Mouse (Mus musculus): ENCODE measurements around the gene Gm12166. TPM values are rescaled to one million over a fixed set of nuclear protein-coding genes. Genes with fewer than 3 reads are reported as not detected.

The Gm12166 gene
- polyA plus RNA-seq, 1 experiment from 2014 or later: 2.0 TPM

DNA sequence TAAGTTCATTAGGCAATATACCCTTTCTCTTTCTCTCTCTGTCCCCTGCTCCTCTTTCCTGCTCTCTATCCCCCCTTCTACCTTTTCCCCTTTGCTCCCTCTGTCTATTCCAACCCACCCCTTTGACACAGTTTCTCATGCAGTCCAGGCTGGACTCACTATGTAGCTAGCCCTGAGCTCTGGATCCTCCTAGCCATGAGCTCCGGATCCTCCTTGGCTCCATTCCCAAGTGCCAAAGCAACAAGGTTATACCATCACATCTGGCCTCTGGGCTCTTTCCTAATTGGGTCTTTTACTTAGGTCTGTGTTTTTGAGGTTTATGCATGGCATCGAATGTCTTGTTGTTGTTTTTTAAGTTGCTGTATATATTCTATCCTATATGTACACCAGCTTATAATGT is 29.0 kb upstream of the Gm12166 start:
- Histone ChIP-seq H3K4me3 (ENCODE audit: inconsistent target) (no peak overlapping the region), H3K27ac (no peak overlapping the region), H3K36me3 (ENCODE audit: inconsistent target) (no peaks in the 10 kb centered on the region), H3K79me2 (ENCODE audit: inconsistent target) (no peaks in the 10 kb centered on the region)
- WGBS (ENCODE audit: missing documents): 96% methylated on average over 2 of the region's 2 CpGs

DNA sequence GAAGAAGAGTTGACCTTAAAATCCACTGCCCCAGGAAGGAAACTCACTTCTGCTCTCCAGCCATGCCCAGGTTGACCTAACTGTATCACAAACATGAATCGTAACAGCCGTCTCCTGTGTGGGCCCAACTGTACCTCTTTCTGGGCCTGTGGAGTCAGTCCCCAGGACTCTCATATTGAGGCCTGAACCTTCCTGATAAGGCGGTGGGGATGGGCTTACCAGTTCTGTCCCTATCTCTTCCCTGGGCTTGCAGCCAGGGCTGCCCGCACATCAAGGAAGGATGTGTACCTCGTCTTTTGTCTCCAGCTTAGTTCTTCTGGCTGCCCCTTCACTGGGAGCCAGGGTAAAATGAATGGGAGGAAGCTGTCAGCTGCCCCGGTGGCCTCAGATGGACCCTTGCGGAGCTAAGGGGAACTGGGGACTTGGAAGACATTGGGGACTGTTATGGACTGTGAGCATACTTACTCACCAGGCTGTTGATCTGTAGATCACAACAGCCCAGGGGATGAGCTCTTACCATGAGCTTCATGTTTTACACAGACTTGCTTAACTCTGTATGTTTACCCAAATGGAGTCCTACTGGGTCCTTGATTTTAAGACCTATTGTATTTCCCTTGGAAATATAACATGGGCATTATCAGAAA is 25.7 kb upstream of the Gm12166 start:
- Histone ChIP-seq H3K27ac (no peak overlapping the region), H3K4me3 (ENCODE audit: inconsistent target) (no peak overlapping the region), H3K36me3 (ENCODE audit: inconsistent target) (no peaks in the 10 kb centered on the region), H3K79me2 (ENCODE audit: inconsistent target) (no peaks in the 10 kb centered on the region)
- 86% methylated on average over 7 of the region's 7 CpGs for WGBS (ENCODE audit: missing documents)

DNA sequence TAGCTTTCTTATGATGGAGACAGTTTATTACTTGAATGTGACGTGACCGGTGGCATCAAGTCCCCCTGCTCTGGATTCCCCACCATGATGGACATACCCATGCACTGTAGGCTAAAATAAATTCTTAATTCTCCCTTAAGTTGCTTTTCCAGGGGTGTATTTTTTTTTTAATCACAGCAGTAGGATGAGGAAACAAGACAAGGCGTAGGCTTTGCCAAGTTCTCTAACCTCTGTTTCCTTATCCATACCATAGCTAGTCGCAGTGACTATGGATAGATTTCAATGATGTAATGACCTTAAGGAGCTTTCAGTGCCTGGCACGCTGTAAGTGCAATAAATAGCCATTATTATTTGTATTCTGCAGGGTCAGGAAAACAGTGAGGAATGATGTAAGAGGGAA is 25.2 kb upstream of the Gm12166 start:
- Histone ChIP-seq H3K4me3 (ENCODE audit: inconsistent target) (no peak overlapping the region), H3K36me3 (ENCODE audit: inconsistent target) (no peaks in the 10 kb centered on the region), H3K79me2 (ENCODE audit: inconsistent target) (no peaks in the 10 kb centered on the region), H3K27ac (0 out of 2 replicates have a peak overlapping the region, but pooled peaks have one; percentile 5)
- 87% methylated on average over 5 of the region's 5 CpGs for WGBS (ENCODE audit: missing documents)

DNA sequence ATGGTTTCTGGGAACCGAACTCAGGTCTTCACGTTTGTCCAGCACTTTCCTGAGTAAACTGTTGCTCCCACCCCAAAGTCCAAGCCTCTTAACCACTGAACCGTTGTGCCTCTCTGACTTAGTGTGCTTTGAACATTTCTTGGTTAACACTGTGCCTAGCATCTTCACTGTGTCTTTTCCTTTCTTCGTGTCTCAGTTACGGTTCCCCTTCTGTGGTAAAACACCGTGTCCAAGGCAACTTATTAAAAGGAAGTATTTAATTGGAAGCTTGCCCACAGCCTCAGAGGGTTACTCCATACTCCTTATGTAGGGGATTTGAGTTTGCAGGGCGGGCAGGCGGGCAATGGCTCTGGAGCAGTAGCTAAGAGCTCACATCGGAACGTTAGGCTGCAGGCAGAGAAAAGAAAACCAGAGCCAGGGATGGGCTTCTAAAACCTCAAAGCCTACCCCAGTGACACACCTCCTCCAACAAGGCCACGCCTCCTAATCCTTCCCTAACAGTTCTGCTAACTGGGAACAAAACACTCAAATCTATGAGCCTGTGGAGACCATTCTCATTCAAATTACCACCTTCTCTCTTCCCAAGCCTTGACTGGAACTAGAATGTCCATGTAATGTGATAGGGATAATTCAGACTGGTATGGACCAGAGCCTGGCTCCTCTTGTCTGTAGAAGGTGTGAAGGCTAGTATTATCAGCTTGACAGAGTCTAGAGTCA is 24.5 kb upstream of the Gm12166 start:
- H3K36me3 ChIP-seq (ENCODE audit: inconsistent target): no peaks in the 10 kb centered on the region
- 0 out of 2 replicates have a peak overlapping the region, but pooled peaks have one; percentile 5 for H3K27ac ChIP-seq
- 23% methylated on average over 10 of the region's 11 CpGs for WGBS (ENCODE audit: missing documents)
- no peak overlapping the region for H3K4me3 ChIP-seq (ENCODE audit: inconsistent target)
- no peaks in the 10 kb centered on the region for H3K79me2 ChIP-seq (ENCODE audit: inconsistent target)

DNA sequence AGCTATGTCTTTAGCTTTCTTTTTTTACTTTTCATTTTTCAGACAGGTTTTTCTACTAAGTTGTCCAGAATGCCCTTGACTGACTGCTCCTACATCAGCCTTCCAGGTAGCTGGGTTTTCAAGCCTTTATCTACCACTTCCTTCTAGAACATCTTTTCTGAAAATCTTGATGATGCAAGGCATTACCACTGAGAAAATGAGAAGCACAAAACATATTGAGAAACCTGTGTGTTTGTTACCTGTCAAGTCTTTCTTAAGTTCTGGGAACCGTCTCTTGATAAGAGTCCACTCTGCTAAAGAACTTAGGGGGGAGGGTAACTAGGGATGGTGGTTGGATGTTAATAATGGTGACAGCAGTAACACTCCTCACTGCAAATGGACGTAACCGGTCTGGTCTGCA is 23.4 kb upstream of the Gm12166 start:
- Histone ChIP-seq H3K4me3 (ENCODE audit: inconsistent target) (no peak overlapping the region), H3K27ac (no peak overlapping the region), H3K36me3 (ENCODE audit: inconsistent target) (no peaks in the 10 kb centered on the region), H3K79me2 (ENCODE audit: inconsistent target) (no peaks in the 10 kb centered on the region)
- 87% methylated on average over 3 of the region's 3 CpGs for WGBS (ENCODE audit: missing documents)

DNA sequence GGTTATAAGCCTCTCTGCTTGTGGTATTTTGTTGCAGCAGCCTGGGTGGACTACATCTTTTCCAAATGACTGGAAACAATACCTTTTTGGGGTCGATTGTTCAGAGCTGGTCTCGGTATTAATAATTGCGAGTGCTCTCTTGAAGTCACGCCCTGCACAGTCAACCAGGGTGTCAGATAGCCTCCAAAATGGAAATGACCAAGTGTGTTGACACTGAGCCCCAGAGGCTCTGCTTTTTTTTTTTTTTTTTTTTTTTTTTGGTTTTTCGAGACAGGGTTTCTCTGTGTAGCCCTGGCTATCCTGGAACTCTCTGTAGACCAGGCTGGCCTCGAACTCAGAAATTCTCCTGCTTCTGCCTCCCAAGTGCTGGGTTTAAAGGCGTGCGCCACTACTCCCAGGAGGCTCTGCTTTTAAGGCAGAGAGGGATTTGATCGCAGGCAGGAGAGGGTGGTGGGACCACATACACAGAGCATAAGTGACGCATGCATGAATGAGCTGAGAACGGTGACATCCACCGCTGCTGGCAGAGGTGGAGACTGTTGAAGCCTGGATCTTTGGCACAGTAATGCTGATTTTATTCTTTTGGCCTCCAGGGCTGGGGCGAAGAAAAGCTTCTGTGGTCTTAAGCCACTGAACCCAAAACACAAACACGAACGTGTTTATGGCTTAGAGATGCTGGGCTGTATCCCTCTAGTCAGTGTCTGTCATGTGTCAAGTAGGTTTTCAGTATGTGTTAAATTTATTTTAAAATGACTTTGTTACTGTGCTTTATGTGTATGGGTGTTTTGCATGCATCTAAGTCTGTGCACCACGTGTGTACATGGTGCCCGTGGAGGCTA is 21.9 kb upstream of the Gm12166 start:
- Histone ChIP-seq H3K79me2 (ENCODE audit: inconsistent target) (no peaks in the 10 kb centered on the region), H3K27ac (no peak overlapping the region), H3K4me3 (ENCODE audit: inconsistent target) (no peak overlapping the region), H3K36me3 (ENCODE audit: inconsistent target) (no peaks in the 10 kb centered on the region)
- 96% methylated on average over 16 of the region's 17 CpGs for WGBS (ENCODE audit: missing documents)

DNA sequence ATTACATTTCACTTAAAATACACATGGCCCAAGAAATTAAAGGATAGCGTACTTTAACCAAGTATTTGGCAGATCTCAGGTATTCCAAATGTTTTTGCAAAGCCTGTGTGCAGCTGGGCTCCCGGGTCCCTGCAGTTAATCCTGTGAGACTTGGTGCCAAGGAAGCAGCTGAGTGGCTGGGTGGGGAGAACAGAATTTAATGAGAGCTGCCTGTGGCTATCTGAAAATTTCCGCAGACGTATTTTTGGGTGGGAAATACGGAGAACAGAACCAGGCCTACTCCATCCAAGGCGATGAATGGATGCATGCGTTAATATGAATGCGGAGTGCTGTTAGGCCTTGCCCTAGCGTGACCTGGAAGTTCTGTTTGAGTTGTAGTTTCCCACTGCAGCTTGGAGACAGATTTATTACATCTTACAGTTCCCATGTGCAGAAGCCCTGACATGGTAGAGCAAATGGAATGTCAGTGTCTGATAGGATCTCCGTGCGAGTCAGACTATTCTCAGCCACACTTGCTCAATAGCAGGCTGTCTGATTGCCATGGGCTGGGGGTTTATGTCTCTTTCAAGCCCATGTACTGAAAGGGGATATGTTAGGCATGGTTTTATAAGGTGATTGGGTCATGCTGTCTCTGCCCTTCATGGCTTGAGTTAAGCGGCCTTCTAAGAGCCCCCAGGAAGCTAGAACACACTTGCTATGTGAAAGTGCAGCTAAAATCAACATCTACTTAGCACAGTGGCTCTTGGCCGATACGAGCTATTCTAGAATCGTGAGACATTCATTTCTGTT is 21.1 kb upstream of the Gm12166 start:
- 93% methylated on average over 15 of the region's 15 CpGs for WGBS (ENCODE audit: missing documents)
- no peaks in the 10 kb centered on the region for H3K79me2 ChIP-seq (ENCODE audit: inconsistent target)
- no peak overlapping the region for H3K4me3 ChIP-seq (ENCODE audit: inconsistent target)
- H3K36me3 ChIP-seq (ENCODE audit: inconsistent target): no peaks in the 10 kb centered on the region
- H3K27ac ChIP-seq: no peak overlapping the region

DNA sequence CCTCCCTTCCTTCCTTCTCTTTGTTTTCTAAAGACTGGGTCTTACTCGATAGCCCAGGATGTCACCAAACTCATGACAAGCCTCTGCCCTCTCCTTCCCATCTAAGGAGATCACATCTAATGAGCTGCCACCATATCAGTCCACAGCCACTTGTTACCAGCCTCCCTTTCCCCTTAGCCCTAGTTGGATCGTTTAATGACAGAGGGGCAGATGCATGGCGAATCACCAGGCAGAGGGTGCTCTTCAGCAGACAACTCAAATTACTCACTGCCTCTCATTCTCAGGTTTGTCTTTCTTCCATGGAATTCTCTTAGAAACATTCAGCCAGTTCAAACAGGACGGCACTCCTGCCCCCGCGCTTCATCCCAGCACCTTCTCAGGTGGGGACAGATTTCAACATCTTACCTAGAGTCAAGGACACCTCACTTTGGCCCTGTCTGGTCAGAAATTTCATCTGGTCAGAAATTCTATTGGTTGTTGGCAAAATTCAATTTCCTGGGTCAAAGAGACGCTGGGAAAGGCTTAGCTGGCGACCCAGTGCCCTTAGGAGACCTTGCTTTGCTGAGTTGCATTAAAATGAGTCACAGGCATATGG is 20.4 kb upstream of the Gm12166 start:
- Histone ChIP-seq H3K27ac (no peak overlapping the region), H3K79me2 (ENCODE audit: inconsistent target) (no peaks in the 10 kb centered on the region), H3K36me3 (ENCODE audit: inconsistent target) (no peaks in the 10 kb centered on the region), H3K4me3 (ENCODE audit: inconsistent target) (no peak overlapping the region)
- WGBS (ENCODE audit: missing documents): 91% methylated on average over 7 of the region's 8 CpGs

DNA sequence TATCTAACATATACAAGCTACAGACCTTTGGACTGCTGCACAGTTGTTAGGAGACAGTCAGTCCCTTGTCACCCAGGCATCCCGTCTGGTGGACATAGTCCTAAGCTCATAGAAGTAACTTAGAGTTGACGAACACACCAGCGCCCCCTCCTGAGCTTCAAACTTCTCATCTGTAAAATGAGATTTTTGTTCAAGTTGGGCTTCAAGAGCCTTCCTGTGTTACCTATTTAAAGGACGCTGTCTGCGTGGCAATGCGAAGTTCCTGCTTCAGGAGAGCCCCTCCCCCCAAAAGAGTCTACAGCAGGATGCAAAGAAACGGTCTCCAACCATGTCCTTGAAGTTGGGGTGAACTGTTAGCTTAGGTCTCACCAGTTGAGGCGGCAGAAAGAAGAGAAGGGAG is 18.7 kb upstream of the Gm12166 start:
- 64% methylated on average over 8 of the region's 8 CpGs for WGBS (ENCODE audit: missing documents)
- Histone ChIP-seq H3K36me3 (ENCODE audit: inconsistent target) (no peaks in the 10 kb centered on the region), H3K79me2 (ENCODE audit: inconsistent target) (no peaks in the 10 kb centered on the region), H3K27ac (no peak overlapping the region), H3K4me3 (ENCODE audit: inconsistent target) (no peak overlapping the region)

DNA sequence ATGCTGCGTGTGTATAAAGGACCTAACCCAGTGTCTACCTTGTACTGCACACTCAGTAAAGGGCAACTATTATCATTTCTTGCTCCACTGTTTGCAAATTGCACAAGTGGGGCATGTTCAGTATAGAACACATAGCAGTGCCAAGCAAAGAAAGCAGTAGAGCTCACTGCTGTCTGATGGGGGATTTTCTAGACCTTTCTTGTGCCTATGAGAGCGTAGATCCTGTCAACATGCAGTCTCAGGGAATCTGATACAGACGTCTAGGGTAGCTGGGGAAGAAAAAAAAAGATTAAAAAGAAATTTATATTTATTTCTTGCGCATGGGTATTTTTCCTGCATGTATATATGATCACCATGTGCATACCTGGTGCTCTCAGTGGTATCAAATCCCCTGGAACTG is 18.0 kb upstream of the Gm12166 start:
- no peak overlapping the region for H3K27ac ChIP-seq
- no peak overlapping the region for H3K4me3 ChIP-seq (ENCODE audit: inconsistent target)
- no peaks in the 10 kb centered on the region for H3K79me2 ChIP-seq (ENCODE audit: inconsistent target)
- H3K36me3 ChIP-seq (ENCODE audit: inconsistent target): no peaks in the 10 kb centered on the region
- 100% methylated on average over 4 of the region's 4 CpGs for WGBS (ENCODE audit: missing documents)

DNA sequence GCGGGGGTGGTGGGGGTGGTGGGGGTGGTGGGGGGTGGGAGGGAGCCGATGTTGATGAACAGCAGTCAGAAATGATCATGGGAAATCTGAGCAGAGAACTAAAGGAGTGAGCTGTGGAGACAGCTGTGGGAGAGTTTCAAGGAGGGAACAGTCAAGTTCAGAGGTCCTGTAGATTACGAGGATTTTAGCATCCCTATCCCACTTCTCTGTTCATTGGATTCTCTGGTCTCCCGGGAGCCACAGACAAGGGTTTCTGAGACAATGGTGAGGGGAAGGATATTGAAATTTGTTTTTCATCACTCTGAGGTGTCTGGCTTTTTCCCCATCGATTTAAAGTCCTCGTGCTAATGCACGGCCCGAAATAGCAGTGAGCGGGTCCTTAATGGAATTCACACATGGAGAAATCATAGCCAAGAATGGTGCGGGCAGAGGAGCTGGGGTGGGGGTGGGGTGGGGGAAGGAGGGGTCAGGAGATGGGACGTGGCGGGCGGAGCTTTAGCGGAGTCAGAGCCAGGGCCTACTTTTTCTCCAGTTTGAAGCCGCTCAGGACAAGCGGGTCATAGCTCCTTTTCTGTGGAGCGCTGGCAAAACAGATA is 17.4 kb upstream of the Gm12166 start:
- no peak overlapping the region for H3K27ac ChIP-seq
- no peak overlapping the region for H3K4me3 ChIP-seq (ENCODE audit: inconsistent target)
- WGBS (ENCODE audit: missing documents): 86% methylated on average over 17 of the region's 17 CpGs
- H3K79me2 ChIP-seq (ENCODE audit: inconsistent target): no peaks in the 10 kb centered on the region
- H3K36me3 ChIP-seq (ENCODE audit: inconsistent target): no peaks in the 10 kb centered on the region

DNA sequence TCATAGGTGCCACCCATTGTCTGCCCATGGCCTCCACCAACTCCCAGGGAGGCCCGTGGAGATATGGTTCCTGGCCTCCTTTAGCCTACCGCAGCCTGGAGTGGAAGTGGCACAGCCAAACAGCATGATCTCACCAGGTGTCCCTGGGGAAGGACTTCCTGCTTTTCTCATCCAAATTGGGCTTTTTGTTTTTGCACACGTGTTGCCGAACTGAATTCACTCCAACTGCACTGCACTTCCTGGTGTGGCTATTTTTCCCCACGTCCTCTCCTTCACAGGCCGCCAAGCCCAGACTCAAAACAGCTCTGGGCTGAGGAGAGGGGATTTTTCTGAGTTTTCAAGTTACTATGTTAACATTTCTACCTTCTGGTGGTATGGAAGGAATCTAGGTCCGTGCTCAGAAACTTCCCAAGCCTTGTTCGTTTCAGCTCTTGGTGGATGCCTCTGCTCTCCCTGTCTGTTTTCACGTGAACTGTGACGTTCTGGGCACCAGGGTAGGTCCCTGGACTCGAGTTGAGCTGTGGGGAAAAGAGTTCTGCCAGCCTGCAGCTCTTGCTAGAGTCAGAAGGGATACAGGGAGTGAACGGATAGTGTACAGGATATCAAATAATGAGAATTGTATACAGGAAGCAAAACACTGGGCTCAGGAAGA is 16.8 kb upstream of the Gm12166 start:
- Histone ChIP-seq H3K27ac (no peak overlapping the region), H3K36me3 (ENCODE audit: inconsistent target) (no peaks in the 10 kb centered on the region), H3K4me3 (ENCODE audit: inconsistent target) (no peak overlapping the region), H3K79me2 (ENCODE audit: inconsistent target) (no peaks in the 10 kb centered on the region)
- 51% methylated on average over 12 of the region's 12 CpGs for WGBS (ENCODE audit: missing documents)

DNA sequence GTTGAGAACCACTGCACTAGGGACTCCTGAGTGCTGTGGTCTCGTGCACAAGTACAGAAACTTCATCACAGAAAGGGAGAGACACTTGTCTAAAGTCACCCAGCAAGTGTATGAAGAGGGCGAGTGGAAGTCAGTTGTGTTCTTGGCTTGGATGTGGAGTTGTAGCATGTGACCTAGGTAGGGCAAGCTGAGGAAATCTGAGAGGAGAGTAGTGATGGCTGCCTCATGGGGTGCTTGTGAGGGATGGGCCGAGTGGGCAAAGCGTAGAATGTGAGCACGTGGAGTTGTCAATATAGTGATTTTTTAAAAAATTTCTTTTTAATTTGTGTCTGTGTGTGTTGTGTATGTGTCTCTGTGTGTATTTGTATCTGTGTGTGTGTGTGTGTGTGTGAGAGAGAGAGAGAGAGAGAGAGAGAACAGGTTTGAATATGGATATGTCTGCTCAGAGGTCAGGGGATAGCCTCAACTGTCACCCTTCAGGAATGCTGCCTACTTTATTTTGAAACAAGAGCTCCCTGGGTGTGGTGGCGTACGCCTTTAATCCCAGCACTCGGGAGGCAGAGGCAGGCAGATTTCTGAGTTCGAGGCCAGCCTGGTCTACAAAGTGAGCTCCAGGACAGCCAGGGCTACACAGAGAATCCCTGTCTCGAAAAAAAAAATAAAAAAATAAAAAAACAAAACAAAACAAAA is 15.4 kb upstream of the Gm12166 start:
- no peak overlapping the region for H3K4me3 ChIP-seq (ENCODE audit: inconsistent target)
- H3K79me2 ChIP-seq (ENCODE audit: inconsistent target): no peaks in the 10 kb centered on the region
- H3K27ac ChIP-seq: no peak overlapping the region
- 93% methylated on average over 5 of the region's 10 CpGs for WGBS (ENCODE audit: missing documents)
- no peaks in the 10 kb centered on the region for H3K36me3 ChIP-seq (ENCODE audit: inconsistent target)

Measured in macrophage (primary cell).